Mouse (Mus musculus) T-helper 2 cell (primary cell): ENCODE results near the gene Cdhr3.
"Not testable (repeated sequence)": the region's sequence is repeated elsewhere in the genome, so short reads cannot be mapped to it uniquely, and the experiment has no call there.

ENCODE experiments used
- in situ Hi-C: fragments of 300-600 bp; cut with MboI, MseI; formaldehyde crosslinking; loops from one replicate; pipeline ENCODE4 v1.15.1; 2025; ENCODE audit warnings: high pct_unique_total_duplicates

Gene Cdhr3

GRCm38 (mm10) chr12:33009206-33009966 is 83.3 kb downstream of the Cdhr3 start:
- in situ Hi-C loops: loop anchor here (5.0 kb wide), 1 partner anchor 92 kb away; no protein-coding TSS in a partner anchor

GRCm38 (mm10) chr12:33008305-33009110 is 84.2 kb downstream of the Cdhr3 start:
- in situ Hi-C loops: loop anchor here (5.0 kb wide), 1 partner anchor 91 kb away; no protein-coding TSS in a partner anchor

GRCm38 (mm10) chr12:33007176-33007575 is 85.5 kb downstream of the Cdhr3 start:
- in situ Hi-C loops: loop anchor here (5.0 kb wide), 1 partner anchor 90 kb away; no protein-coding TSS in a partner anchor

- in situ Hi-C loops: loop anchor here (5.0 kb wide), 1 partner anchor 89 kb away; no protein-coding TSS in a partner anchor
Observed at GRCm38 (mm10) chr12:33005858-33006257, 86.8 kb downstream of the Cdhr3 start.

GRCm38 (mm10) chr12:33003339-33003965 is 89.2 kb downstream of the Cdhr3 start:
- in situ Hi-C loops: no loop called here

- in situ Hi-C loops: no loop called here
Observed at GRCm38 (mm10) chr12:33000402-33000801, 92.3 kb downstream of the Cdhr3 start.

GRCm38 (mm10) chr12:32999778-33000177 is 92.9 kb downstream of the Cdhr3 start:
- in situ Hi-C loops: not testable (repeated sequence)

- in situ Hi-C loops: no loop called here
Observed at GRCm38 (mm10) chr12:32998766-32999165, 93.9 kb downstream of the Cdhr3 start.

- in situ Hi-C loops: no loop called here
Observed at GRCm38 (mm10) chr12:32995081-32995834, 97.4 kb downstream of the Cdhr3 start.

- in situ Hi-C loops: no loop called here
Observed at GRCm38 (mm10) chr12:32994081-32994480, 98.6 kb downstream of the Cdhr3 start.

GRCm38 (mm10) chr12:32989731-32990130 is 102.9 kb downstream of the Cdhr3 start:
- in situ Hi-C loops: no loop called here

GRCm38 (mm10) chr12:32986284-32986683 is 106.4 kb downstream of the Cdhr3 start:
- in situ Hi-C loops: no loop called here
